Mouse (Mus musculus): ENCODE results near the gene Npvf. TPM values are rescaled to one million over a fixed set of nuclear protein-coding genes. Genes with fewer than 3 reads are reported as not detected.
"Not testable (repeated sequence)": the region's sequence is repeated elsewhere in the genome, so short reads cannot be mapped to it uniquely, and the experiment has no call there.

The Npvf gene
- total RNA-seq, 2 experiments from 2014 or later = not detected

- intact Hi-C loops (cut with DNase I) = no loop called here
- no peak for DNase-seq
These were observed 9.5 kb downstream of the Npvf start for GRCm38 (mm10) chr6:50644701-50645100.

DNA sequence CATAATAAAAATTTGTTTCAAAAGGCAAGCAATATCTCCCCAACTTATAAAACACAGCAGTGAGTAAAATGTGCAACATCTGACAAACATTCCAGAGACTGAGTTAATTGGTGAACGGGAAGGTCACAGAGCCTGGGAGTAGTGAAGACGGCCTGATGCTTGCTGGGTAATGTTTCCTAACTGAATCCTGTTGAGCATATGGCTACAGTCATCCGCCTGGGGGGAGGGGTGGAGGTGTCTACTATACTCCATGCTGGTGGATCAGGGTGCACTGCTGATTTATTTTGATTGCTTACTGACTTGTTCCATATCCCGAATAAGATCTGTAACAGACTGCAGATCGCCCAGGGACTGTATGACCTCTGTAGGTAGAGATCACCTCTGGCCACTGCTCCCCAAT, 12.3 kb downstream of the Npvf start:
- intact Hi-C loops (cut with DNase I) = no loop called here
- no peak for DNase-seq

GRCm38 (mm10) chr6:50640377-50640776, 13.9 kb downstream of the Npvf start:
- intact Hi-C loops (cut with DNase I) = no loop called here
- DNase-seq = no peak

DNA sequence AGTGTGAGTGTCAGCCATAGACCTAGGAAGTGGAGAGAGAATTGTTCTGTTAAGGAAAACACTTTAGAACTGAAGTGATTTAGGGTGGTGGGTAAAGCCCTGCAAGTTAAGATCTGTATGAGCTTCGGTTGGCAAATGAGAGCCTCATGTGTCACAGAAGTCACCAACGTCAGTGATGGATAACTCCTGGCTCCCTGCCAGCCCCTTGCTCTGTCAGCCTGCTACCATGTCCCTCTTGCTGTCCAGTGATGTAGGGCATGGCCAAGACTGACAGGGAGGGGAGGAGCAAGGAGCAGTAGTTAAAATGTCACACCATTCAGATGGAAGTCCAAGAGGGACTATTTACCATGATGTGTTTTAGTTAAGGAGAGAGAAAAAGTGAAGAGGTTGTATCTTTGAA, 14.6 kb downstream of the Npvf start:
- intact Hi-C loops (cut with DNase I) = no loop called here
- DNase-seq = no peak

DNA sequence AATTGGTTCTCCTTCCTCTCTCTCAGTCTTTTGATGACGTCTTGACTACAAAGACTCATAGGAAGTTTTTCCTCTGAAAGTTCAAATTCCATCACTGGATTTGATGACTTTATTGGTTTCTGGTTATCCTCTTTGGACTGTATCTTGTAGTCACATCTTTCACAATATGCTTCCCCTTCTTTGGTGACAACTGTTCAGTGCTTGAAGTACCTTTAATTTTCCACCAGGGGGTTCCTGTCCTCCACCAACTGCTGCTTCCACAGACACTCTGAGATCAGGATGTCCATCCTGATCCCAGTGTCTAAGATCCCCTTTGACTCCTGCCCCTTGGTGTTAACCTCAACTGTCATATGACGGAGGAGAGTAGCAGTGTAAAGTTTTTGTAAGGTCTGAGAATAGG, 28.1 kb downstream of the Npvf start:
- DNase-seq; intact Hi-C loops (cut with DNase I): not testable (repeated sequence)

DNA sequence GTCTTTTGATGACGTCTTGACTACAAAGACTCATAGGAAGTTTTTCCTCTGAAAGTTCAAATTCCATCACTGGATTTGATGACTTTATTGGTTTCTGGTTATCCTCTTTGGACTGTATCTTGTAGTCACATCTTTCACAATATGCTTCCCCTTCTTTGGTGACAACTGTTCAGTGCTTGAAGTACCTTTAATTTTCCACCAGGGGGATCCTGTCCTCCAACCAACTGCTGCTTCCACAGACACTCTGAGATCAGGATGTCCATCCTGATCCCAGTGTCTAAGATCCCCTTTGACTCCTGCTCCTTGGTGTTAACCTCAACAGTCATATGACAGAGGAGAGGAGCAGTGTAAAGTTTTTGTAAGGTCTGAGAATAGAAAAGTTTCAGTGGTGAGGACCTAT, 36.0 kb downstream of the Npvf start:
- DNase-seq; intact Hi-C loops (cut with DNase I): not testable (repeated sequence)

DNA sequence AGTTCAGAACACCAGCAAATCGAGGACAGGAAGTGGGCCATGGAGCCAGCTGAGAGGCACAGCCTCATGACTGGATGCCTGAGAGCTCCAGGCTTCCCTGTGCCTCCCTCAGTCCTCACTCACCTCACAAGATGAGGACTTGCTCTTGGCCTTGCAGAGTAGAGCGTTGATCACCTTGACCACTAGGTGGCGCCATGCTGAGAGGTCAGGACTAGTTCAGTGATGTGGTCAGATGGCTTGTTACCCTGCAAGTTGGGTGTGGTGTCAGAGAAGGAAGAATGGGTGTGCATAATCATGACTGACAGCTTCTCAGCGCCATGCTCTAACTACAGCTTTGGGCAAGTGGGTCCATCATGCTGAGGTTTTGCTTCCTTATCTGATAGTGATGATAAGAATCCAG, 52.6 kb downstream of the Npvf start:
- no peak for DNase-seq

More for the DNA sequence above, 52.6 kb downstream of the Npvf start:
- intact Hi-C loops (cut with DNase I) = no loop called here

Other genes with a start within 250 kb of the Npvf start
- 1 to 10 TPM; 2.3 to 2.6 TPM for gene Osbpl3, start 198.2 kb downstream of the Npvf start, total RNA-seq (2021)
- 100 to 1,000 TPM in 1 of 2 experiments, 10 to 100 TPM in 1; 99.6 to 104 TPM for gene Cycs, start 87.9 kb downstream of the Npvf start, total RNA-seq (2021)
- gene 4921507P07Rik, start 57.8 kb downstream of the Npvf start, total RNA-seq (2021) = under 1 TPM; 0.48 to 0.59 TPM

Measured in gastrocnemius, postnatal 36 days (tissue).